Mouse (Mus musculus): ENCODE results near the gene Arhgef2. TPM values are rescaled to one million over a fixed set of nuclear protein-coding genes. Genes with fewer than 3 reads are reported as not detected.
"Not testable (repeated sequence)": the region's sequence is repeated elsewhere in the genome, so short reads cannot be mapped to it uniquely, and the experiment has no call there.

Arhgef2 gene
- polyA plus RNA-seq, 2 experiments from 2014 or later: 45.7 to 54.0 TPM

- no peak for ATAC-seq
These were observed 14.7 kb upstream of the Arhgef2 start for GRCm38 (mm10) chr3:88591044-88591443.

DNA sequence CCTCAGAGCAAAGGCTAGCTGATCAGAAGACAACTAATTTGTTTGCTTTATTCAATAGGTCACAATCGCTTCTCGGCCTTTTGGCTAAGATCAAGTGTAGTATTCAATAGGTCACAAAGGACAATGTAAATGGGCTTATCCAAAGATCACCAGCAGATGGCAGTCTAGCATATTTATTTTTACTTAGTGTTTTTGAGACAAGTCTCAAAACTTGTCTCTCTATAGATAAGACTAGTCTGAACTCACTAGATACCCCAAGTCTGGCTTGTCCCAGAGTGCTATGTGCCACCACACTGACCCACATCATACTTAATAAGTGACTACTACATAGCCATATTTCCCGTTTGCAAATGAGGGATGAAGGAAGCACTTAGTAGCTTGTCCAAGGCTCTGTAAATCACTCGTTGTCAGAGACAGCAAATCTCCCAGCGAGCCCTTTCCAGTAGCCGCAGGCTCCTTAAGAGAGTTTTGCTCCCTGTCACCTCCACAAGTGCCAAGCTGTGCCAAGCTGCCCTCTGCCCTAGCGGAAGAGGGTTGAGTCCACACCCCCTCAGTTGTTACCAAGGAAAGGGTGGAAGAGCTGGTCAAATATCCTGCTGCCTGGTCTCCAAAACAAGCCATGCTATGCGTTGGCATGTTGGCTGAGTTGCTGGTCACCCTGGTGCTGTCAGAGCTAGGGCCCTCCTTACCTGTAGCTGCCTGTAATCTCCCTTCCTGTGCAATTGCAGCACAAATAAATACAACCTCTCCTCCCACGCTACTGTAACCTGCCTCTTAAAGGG, 13.6 kb upstream of the Arhgef2 start:
- peak; percentile 70 for ATAC-seq

DNA sequence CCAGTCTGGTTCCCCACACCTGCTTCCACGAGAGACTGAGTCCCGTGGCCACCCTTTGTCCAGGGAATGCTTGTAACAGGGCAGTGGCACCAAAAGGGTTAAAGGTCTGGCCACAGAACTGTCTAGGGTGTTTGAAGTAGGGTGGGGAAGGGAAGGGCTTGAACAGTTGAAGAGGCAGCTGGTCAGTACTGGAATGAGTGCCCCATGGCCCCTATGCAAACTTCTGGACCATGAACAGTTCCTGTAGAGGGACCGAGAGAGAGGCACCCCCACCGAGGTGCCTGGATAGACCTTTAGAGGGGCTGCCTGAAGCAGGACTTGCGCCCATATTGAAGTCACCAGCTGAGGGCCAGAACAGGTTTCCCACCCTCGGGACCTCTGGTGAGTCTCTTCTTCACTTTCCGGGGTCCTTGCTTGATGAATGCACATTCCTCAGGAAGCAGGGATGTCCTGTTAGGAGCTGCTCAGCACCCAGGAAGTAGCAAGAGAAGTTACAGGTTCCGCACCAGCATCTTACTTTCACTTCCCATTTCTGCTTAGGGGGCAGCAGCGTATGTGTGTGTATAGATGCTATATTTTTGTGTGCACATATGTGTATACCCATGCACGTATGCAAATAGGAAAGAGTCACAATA, 12.7 kb upstream of the Arhgef2 start:
- peak; percentile 64 for ATAC-seq

DNA sequence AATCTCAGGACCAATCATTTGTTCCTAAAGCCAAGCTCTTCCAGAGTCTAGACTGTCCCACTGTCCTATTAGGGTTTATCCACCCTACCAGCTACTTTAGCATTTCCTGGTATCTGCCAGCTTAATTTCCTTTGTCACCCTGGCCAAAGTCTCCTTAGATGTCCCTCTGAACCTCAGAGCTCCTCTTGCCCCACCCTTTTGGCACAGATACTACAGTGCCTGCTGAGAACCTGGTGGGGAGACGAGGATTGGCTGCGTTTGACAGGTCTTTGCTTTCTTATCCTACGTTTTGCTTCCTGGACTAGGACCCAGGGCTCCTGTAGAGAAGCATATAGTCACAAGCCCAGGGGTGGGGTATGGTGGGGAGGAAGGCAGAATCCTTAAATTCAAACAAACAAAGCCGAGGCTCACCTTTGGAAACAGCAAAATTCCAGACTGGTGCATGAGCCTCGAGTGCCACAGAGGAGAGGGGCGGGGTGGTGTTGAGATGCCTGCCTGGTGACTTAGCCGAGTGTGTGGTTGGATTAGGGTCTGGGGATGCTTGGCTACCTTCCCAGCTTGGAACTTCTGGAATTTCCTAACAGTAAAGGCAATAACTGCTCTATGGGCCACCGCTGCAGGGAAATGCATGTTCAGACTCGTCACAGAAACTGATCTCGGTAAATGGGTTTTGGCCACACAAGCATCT, 11.7 kb upstream of the Arhgef2 start:
- no peak for ATAC-seq

DNA sequence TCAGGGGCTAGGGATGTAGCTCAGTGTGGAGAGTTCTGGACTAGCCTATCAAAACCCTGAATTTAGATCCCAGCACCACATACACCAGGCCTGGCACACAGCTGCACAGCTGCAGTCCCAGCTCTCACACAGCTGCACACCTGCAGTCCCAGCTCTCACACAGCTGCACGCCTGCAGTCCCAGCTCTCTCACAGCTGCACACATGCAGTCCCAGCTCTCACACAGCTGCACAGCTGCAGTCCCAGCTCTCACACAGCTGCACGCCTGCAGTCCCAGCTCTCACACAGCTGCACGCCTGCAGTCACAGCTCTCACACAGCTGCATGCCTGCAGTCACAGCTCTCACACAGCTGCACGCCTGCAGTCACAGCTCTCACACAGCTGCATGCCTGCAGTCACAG, 9.2 kb upstream of the Arhgef2 start:
- ATAC-seq: not testable (repeated sequence)

GRCm38 (mm10) chr3:88602466-88602865, 3.3 kb upstream of the Arhgef2 start:
- no peak for ATAC-seq

DNA sequence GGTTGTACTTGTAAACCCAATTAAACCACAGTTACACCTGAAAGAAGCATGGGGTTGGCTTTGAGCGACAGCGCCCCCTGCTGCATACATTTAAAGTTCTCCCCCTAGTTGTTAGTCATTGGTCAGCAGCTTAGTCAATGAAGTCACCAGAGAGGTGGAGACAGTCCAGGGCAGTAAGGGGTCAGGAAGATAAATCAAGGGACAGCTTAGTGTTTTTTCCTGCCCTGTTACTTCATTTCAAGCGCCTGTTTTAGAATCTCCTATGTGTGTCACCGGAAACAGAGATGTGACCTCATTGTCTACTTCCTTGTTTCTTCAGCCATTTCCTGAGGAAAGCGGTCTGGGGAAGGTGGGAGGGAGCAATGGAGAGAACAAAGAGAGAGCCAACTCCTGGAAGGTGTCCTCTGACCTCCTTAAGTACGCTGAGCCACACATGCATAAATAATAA, 2.0 kb upstream of the Arhgef2 start:
- no peak for ATAC-seq

DNA sequence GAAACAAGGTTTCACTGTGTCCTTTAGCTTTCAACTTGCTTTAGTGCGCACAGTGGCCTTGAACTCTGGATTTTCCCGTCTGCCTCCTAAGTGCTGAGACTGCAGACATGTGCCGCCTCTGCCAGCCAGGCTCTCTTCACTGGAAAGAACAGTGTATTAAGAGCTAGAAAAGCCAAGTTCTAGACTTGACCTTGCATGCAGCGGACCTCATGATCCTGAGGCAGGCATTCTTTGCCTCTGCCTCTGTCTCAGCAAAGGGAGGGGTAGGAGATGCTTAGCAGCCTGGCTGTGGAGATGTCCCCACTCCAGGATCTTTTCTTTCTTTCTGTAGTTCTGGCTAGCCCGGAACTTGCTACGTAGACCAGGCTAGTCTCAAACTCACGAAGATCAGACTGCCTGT, 903 bp upstream of the Arhgef2 start:
- ATAC-seq: no peak

- ATAC-seq: peak; percentile 87
These were observed 1.4 kb downstream of the Arhgef2 start for GRCm38 (mm10) chr3:88607065-88607757.

DNA sequence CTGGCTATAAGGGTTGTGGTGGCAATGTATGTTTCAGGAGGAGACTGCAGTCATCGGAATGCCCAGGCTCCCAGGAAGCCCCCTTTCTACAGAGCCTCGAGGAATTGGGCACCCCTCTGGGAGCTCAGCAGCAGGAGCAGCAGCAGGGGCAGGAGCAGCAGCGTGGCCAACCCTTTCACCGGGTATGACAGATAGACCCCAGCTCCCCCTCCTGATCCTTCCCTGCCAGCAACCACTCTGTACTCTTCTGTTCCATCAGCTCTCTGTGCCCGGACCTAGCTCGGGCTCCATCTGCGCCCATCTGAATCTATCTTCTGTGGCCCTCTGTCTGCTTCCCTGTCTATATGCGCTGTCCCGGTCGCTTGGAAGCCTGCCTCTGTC, 2.0 kb downstream of the Arhgef2 start:
- ATAC-seq: peak; percentile 7

- no peak for ATAC-seq
These were observed 3.3 kb downstream of the Arhgef2 start for GRCm38 (mm10) chr3:88609066-88609465.

DNA sequence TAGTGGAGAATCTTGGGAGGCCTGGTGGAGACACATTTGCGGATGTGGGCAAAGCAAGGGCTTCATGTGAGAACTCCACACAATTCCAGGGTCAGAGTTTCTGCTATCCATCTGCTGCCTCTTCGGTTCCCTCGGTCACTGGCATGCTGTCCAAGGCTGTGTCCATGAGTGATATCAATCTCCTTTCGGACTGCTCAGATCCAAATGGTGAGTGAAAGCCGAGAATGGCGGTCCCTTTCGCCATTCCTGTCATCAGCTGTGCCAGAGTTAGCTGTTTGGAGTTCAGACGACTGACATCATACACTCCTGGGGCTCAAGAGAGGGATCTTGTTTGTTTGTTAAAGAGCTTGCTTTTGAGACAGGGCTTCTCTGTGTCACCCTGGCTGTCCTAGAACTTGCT, 8.7 kb downstream of the Arhgef2 start:
- ATAC-seq: no peak

GRCm38 (mm10) chr3:88615117-88615516, 9.4 kb downstream of the Arhgef2 start:
- no peak for ATAC-seq

DNA sequence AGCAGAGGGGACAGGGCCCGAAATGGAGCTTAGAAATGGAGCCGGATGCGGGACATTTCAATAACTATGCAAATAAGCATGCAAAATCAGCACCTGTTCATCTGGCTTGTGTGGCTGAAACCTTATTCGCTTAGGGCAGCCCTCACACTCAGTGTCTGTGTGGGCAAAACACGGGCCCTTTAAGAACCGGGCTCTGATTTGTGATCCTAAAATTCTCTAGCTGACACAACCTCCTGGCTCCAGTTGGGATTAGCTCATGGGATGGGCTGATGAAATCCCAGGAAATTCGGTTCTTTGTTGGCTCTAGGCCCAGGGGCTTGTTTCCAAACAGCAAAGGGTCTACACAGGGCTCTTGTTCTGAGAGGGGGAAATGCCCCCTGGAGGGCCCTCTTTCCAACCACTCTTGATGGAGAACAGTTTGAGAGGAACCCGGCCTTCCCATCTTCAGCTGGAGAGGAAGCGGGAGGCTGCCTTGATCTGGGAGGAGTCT, 10.2 kb downstream of the Arhgef2 start:
- ATAC-seq: no peak

DNA sequence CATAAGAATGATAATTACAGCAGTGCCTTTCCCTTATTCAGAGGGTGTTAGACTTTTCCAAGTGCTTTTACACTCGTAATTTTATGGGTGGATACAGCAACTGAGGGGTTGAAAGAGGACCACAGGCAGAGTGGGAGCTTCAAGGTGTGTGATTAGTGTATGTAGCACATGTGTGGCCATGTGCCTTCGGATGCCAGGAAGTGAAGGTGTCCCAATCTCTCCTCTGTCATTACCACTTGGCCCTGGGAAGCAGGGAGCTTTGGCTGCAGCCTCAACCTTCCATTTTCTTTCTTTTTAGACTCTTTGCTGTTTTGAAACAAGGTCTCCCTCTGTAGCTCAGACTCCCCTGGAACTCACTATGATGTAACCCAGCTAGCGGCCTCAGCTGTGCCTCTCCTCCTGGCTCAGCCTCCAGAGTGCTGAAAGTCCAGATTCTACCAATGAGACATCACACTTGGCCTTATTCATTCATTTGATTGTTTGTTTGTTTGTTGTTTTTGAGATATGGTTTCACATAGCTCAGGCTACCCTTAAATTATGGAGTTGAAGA, 11.3 kb downstream of the Arhgef2 start:
- no peak for ATAC-seq

GRCm38 (mm10) chr3:88618074-88618871, 12.5 kb downstream of the Arhgef2 start:
- ATAC-seq: no peak

GRCm38 (mm10) chr3:88619113-88620097, 13.6 kb downstream of the Arhgef2 start:
- ATAC-seq: no peak

DNA sequence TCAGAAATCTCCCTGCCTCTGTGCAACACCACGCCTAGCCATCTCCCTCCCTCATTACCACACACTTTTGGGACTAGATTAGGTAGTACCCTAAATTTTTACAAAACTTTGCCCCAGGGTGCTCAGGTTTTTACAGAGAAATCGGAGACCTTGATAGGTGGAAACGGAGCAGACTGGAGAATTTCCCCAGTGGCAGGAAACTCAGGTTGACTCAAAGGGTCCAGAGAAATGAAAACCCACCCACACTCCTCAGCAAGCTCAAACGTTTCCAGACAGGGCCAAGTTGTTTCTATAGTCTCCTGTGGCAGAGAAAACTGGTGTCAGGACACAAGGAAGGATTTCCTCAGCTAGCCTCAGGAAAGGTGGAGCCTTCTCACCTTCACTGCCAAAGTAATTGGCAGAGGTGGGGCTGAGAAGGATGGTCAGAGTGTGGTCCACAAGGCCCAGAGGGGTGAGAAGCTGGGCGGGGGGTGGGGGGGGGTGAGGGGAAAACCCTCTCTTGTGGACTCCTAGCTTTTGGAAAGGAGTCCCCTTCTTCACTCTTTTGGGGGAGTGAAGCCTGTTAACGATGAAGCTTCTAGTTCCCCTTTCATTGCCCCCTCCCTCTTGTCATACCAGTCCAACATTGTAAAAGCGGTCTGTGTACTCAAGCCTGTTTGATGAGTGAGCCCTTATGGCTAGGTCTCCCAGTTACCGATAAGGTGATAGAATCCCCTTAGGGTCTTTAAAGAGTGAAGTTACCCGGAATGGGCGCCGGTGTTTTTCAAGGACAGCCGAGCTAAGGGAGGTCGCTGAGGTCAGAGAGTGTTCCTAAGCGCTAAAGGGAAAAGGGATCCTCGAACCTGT, 14.6 kb downstream of the Arhgef2 start:
- ATAC-seq: no peak

DNA sequence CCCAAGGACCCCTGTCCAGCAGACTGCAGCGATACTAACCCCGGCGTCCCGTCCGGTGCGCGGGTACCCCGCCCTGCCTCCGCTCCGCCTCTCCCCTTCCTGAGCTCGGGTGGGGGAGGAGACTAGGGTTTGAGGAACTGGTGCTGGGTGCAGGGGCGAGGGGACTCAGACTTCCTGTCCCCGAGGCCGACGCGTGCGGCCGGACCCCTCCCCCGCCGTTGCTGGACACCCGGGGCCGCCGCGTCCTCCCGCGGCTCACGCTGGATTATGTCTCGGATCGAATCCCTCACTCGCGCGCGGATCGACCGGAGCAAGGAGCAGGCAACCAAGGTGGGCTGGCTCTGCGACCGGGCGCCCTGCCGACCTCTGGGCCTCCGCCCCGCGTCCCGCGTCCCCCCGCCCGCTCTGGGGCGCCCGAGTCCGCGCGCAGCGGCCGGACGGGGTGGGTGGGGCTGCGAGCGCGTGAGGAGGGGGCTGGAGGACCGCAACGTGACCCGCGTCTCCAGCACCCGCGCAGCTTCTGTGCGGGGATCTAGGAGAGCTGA, 15.3 kb downstream of the Arhgef2 start:
- ATAC-seq: peak; percentile 51
